Mouse (Mus musculus) brain, embryonic 14.5 days (tissue): Measurements from ENCODE around the gene Il10rb.

Experiments
- CTCF ChIP-seq: fragments of 200-500 bp; IDR thresholded peaks from 2 replicates; pipeline ENCODE4 v1.5.1; 2012; ENCODE audit warnings: inconsistent platforms, mild to moderate bottlenecking, moderate library complexity, borderline replicate concordance; ENCODE audit not compliant: insufficient read depth, insufficient read length; ENCODE audit errors: extremely low read depth
- POLR2A ChIP-seq: fragments of 200-500 bp; IDR thresholded peaks from 2 replicates; pipeline ENCODE4 v1.6.1; 2012; ENCODE audit warnings: mild to moderate bottlenecking, inconsistent platforms, borderline replicate concordance; ENCODE audit not compliant: poor library complexity, insufficient read depth, insufficient read length, severe bottlenecking; ENCODE audit errors: extremely low read depth

GRCm38 (mm10) chr16:91455868-91456267 is 49.9 kb downstream of the Il10rb start:
- no peak for TF ChIP-seq CTCF
- TF ChIP-seq POLR2A, result no peak
